Mouse (Mus musculus) retina, postnatal 7 days (tissue): ENCODE data around the gene Slc36a3.

Source experiments
- DNase-seq: peaks from one replicate; pipeline ENCODE4 v3.0.0-alpha.2; 2012; ENCODE audit warnings: low read depth, low spot score

The Slc36a3 gene

GRCm38 (mm10) chr11:55076234-55076633 lies 75.3 kb downstream of the Slc36a3 start:
- no peak for DNase-seq

GRCm38 (mm10) chr11:55075602-55076001 lies 75.9 kb downstream of the Slc36a3 start:
- DNase-seq: no peak
